Mouse (Mus musculus): ENCODE measurements at regions not wholly inside any gene's neighbourhood (a gene's known extent, or its start where the extent isn't known, plus 50 kb on each side); places are given as distances from the start of the nearest gene placed in this dataset.

GRCm38 (mm10) chr13:90502141-90502540 lies 403.0 kb downstream of the Atp6ap1l start:
- no peak overlapping the region for H3K27ac ChIP-seq (ENCODE audit: low read length)
- no peak overlapping the region for H3K4me2 ChIP-seq (ENCODE audit: low read depth, low read length)
- H3K4me3 ChIP-seq (ENCODE audit: low read length), result no peak overlapping the region
- no peaks in the 10 kb centered on the region for H3K27me3 ChIP-seq (replicated peaks; ENCODE audit: control insufficient read depth, insufficient read depth, low read length)
- no peak overlapping the region for H3K9ac ChIP-seq (ENCODE audit: low read depth, low read length)
- WGBS, result 84% methylated on average over 1 of the region's 1 CpGs
- no peaks in the 10 kb centered on the region for H3K36me3 ChIP-seq (ENCODE audit: control insufficient read depth, insufficient read depth, low read length)
- no peaks in the 10 kb centered on the region for H3K4me1 ChIP-seq (ENCODE audit: control insufficient read depth, insufficient read depth, low read length)
- ATAC-seq, result no peak
- H3K9me3 ChIP-seq (ENCODE audit: control insufficient read depth, low read length), result no peaks in the 10 kb centered on the region

- 87% methylated on average over 3 of the region's 3 CpGs for WGBS
- no peak for ATAC-seq
- H3K4me1 ChIP-seq (ENCODE audit: control insufficient read depth, insufficient read depth, low read length), result no peaks in the 10 kb centered on the region
- H3K27ac ChIP-seq (ENCODE audit: low read length), result no peak overlapping the region
- no peaks in the 10 kb centered on the region for H3K9me3 ChIP-seq (ENCODE audit: control insufficient read depth, low read length)
- no peak overlapping the region for H3K4me2 ChIP-seq (ENCODE audit: low read depth, low read length)
- no peak overlapping the region for H3K4me3 ChIP-seq (ENCODE audit: low read length)
- H3K36me3 ChIP-seq (ENCODE audit: control insufficient read depth, insufficient read depth, low read length), result no peaks in the 10 kb centered on the region
- H3K9ac ChIP-seq (ENCODE audit: low read depth, low read length), result no peak overlapping the region
- H3K27me3 ChIP-seq (replicated peaks; ENCODE audit: control insufficient read depth, insufficient read depth, low read length), result no peaks in the 10 kb centered on the region
Measured at GRCm38 (mm10) chr13:90498978-90499377, 406.2 kb downstream of the Atp6ap1l start.

GRCm38 (mm10) chr13:90497573-90497972 lies 407.6 kb downstream of the Atp6ap1l start:
- Histone ChIP-seq H3K4me2 (ENCODE audit: low read depth, low read length) (no peak overlapping the region), H3K9ac (ENCODE audit: low read depth, low read length) (no peak overlapping the region), H3K36me3 (ENCODE audit: control insufficient read depth, insufficient read depth, low read length) (no peaks in the 10 kb centered on the region), H3K4me1 (ENCODE audit: control insufficient read depth, insufficient read depth, low read length) (no peaks in the 10 kb centered on the region), H3K4me3 (ENCODE audit: low read length) (no peak overlapping the region), H3K27me3 (replicated peaks; ENCODE audit: control insufficient read depth, insufficient read depth, low read length) (no peaks in the 10 kb centered on the region), H3K27ac (ENCODE audit: low read length) (no peak overlapping the region), H3K9me3 (ENCODE audit: control insufficient read depth, low read length) (no peaks in the 10 kb centered on the region)
- ATAC-seq, result no peak
- WGBS, result 53% methylated on average over 2 of the region's 2 CpGs

GRCm38 (mm10) chr13:90493696-90494095 lies 404.3 kb upstream of the Xrcc4 start:
- Histone ChIP-seq H3K27me3 (replicated peaks; ENCODE audit: control insufficient read depth, insufficient read depth, low read length) (no peaks in the 10 kb centered on the region), H3K36me3 (ENCODE audit: control insufficient read depth, insufficient read depth, low read length) (no peaks in the 10 kb centered on the region), H3K9ac (ENCODE audit: low read depth, low read length) (no peak overlapping the region), H3K27ac (ENCODE audit: low read length) (no peak overlapping the region), H3K4me2 (ENCODE audit: low read depth, low read length) (no peak overlapping the region), H3K9me3 (ENCODE audit: control insufficient read depth, low read length) (no peaks in the 10 kb centered on the region), H3K4me3 (ENCODE audit: low read length) (no peak overlapping the region), H3K4me1 (ENCODE audit: control insufficient read depth, insufficient read depth, low read length) (no peaks in the 10 kb centered on the region)
- no peak for ATAC-seq
- 69% methylated on average over 1 of the region's 1 CpGs for WGBS

- no peak overlapping the region for H3K9ac ChIP-seq (ENCODE audit: low read depth, low read length)
- H3K4me3 ChIP-seq (ENCODE audit: low read length), result no peak overlapping the region
- no peaks in the 10 kb centered on the region for H3K36me3 ChIP-seq (ENCODE audit: control insufficient read depth, insufficient read depth, low read length)
- no peak overlapping the region for H3K4me2 ChIP-seq (ENCODE audit: low read depth, low read length)
- no peaks in the 10 kb centered on the region for H3K9me3 ChIP-seq (ENCODE audit: control insufficient read depth, low read length)
- WGBS, result 30% methylated on average over 8 of the region's 8 CpGs
- H3K4me1 ChIP-seq (ENCODE audit: control insufficient read depth, insufficient read depth, low read length), result no peaks in the 10 kb centered on the region
- no peak for ATAC-seq
- H3K27ac ChIP-seq (ENCODE audit: low read length), result no peak overlapping the region
- no peaks in the 10 kb centered on the region for H3K27me3 ChIP-seq (replicated peaks; ENCODE audit: control insufficient read depth, insufficient read depth, low read length)
Measured at GRCm38 (mm10) chr13:90490991-90491951, 401.9 kb upstream of the Xrcc4 start.

- Histone ChIP-seq H3K27me3 (replicated peaks; ENCODE audit: control insufficient read depth, insufficient read depth, low read length) (no peaks in the 10 kb centered on the region), H3K4me3 (ENCODE audit: low read length) (no peak overlapping the region), H3K4me1 (ENCODE audit: control insufficient read depth, insufficient read depth, low read length) (no peaks in the 10 kb centered on the region), H3K9me3 (ENCODE audit: control insufficient read depth, low read length) (no peaks in the 10 kb centered on the region), H3K27ac (ENCODE audit: low read length) (no peak overlapping the region), H3K4me2 (ENCODE audit: low read depth, low read length) (no peak overlapping the region), H3K36me3 (ENCODE audit: control insufficient read depth, insufficient read depth, low read length) (no peaks in the 10 kb centered on the region), H3K9ac (ENCODE audit: low read depth, low read length) (no peak overlapping the region)
- WGBS, result 85% methylated on average over 4 of the region's 4 CpGs
- no peak for ATAC-seq
Measured at GRCm38 (mm10) chr13:90480484-90480883, 391.1 kb upstream of the Xrcc4 start.

- Histone ChIP-seq H3K27ac (ENCODE audit: low read length) (no peak overlapping the region), H3K9ac (ENCODE audit: low read depth, low read length) (no peak overlapping the region), H3K27me3 (replicated peaks; ENCODE audit: control insufficient read depth, insufficient read depth, low read length) (no peaks in the 10 kb centered on the region), H3K4me1 (ENCODE audit: control insufficient read depth, insufficient read depth, low read length) (no peaks in the 10 kb centered on the region), H3K4me3 (ENCODE audit: low read length) (no peak overlapping the region), H3K9me3 (ENCODE audit: control insufficient read depth, low read length) (no peaks in the 10 kb centered on the region), H3K4me2 (ENCODE audit: low read depth, low read length) (no peak overlapping the region), H3K36me3 (ENCODE audit: control insufficient read depth, insufficient read depth, low read length) (no peaks in the 10 kb centered on the region)
- 64% methylated on average over 2 of the region's 2 CpGs for WGBS
- no peak for ATAC-seq
Measured at GRCm38 (mm10) chr13:90476880-90477279, 387.5 kb upstream of the Xrcc4 start.

GRCm38 (mm10) chr13:90474507-90474906 lies 385.1 kb upstream of the Xrcc4 start:
- Histone ChIP-seq H3K9ac (ENCODE audit: low read depth, low read length) (no peak overlapping the region), H3K36me3 (ENCODE audit: control insufficient read depth, insufficient read depth, low read length) (no peaks in the 10 kb centered on the region), H3K27ac (ENCODE audit: low read length) (no peak overlapping the region), H3K4me3 (ENCODE audit: low read length) (no peak overlapping the region), H3K9me3 (ENCODE audit: control insufficient read depth, low read length) (no peaks in the 10 kb centered on the region), H3K4me2 (ENCODE audit: low read depth, low read length) (no peak overlapping the region), H3K4me1 (ENCODE audit: control insufficient read depth, insufficient read depth, low read length) (no peaks in the 10 kb centered on the region), H3K27me3 (replicated peaks; ENCODE audit: control insufficient read depth, insufficient read depth, low read length) (no peaks in the 10 kb centered on the region)
- ATAC-seq, result no peak
- WGBS, result 74% methylated on average over 6 of the region's 6 CpGs

GRCm38 (mm10) chr13:90474053-90474452 lies 384.6 kb upstream of the Xrcc4 start:
- Histone ChIP-seq H3K9ac (ENCODE audit: low read depth, low read length) (no peak overlapping the region), H3K4me1 (ENCODE audit: control insufficient read depth, insufficient read depth, low read length) (no peaks in the 10 kb centered on the region), H3K4me2 (ENCODE audit: low read depth, low read length) (no peak overlapping the region), H3K4me3 (ENCODE audit: low read length) (no peak overlapping the region), H3K27me3 (replicated peaks; ENCODE audit: control insufficient read depth, insufficient read depth, low read length) (no peaks in the 10 kb centered on the region), H3K9me3 (ENCODE audit: control insufficient read depth, low read length) (no peaks in the 10 kb centered on the region), H3K27ac (ENCODE audit: low read length) (no peak overlapping the region), H3K36me3 (ENCODE audit: control insufficient read depth, insufficient read depth, low read length) (no peaks in the 10 kb centered on the region)
- no peak for ATAC-seq
